Mouse (Mus musculus): Measurements from ENCODE around the gene Stfa3. TPM values are rescaled to one million over a fixed set of nuclear protein-coding genes. Genes with fewer than 3 reads are reported as not detected.

Stfa3 gene
- not detected for total RNA-seq (2018; cell fraction: chromatin; rRNA removed)
- total RNA-seq (2018; cell fraction: cytosol; rRNA removed) = under 1 TPM in 1 of 26 experiments, not detected in 25; 0.92 TPM
- total RNA-seq (2018; cell fraction: nucleus; rRNA removed) = not detected
- not detected in 3 replicates for polyA plus RNA-seq (2018)

- H3K27ac ChIP-seq = no peak within 1 kb of the TSS
- WGBS (ENCODE audit: missing documents) = 67% methylated on average over 4 of the region's 4 CpGs
- H3K36me3 ChIP-seq (ENCODE audit: inconsistent target) = no peaks in the 10 kb centered on the region
- no peaks in the 10 kb centered on the region for H3K79me2 ChIP-seq (ENCODE audit: inconsistent target)
- H3K4me3 ChIP-seq (ENCODE audit: inconsistent target) = no peak within 1 kb of the TSS
Measured at GRCm38 (mm10) chr16:36455342-36455802, at the start of gene Stfa3. Gene Stfa3 (minus strand): TSS chr16:36455392.

- no peak overlapping the region for H3K27ac ChIP-seq
- H3K79me2 ChIP-seq (ENCODE audit: inconsistent target) = no peaks in the 10 kb centered on the region
- H3K36me3 ChIP-seq (ENCODE audit: inconsistent target) = no peaks in the 10 kb centered on the region
- H3K4me3 ChIP-seq (ENCODE audit: inconsistent target) = no peak overlapping the region
- WGBS (ENCODE audit: missing documents) = 19% methylated on average over 2 of the region's 2 CpGs
Measured at GRCm38 (mm10) chr16:36502286-36502685, 47.1 kb upstream of the Stfa3 start.

GRCm38 (mm10) chr16:36492420-36492819 lies 37.2 kb upstream of the Stfa3 start:
- H3K79me2 ChIP-seq (ENCODE audit: inconsistent target) = no peaks in the 10 kb centered on the region
- H3K36me3 ChIP-seq (ENCODE audit: inconsistent target) = no peaks in the 10 kb centered on the region
- H3K27ac ChIP-seq = no peak overlapping the region
- H3K4me3 ChIP-seq (ENCODE audit: inconsistent target) = no peak overlapping the region
- 90% methylated on average over 1 of the region's 1 CpGs for WGBS (ENCODE audit: missing documents)

- H3K79me2 ChIP-seq (ENCODE audit: inconsistent target) = no peaks in the 10 kb centered on the region
- H3K36me3 ChIP-seq (ENCODE audit: inconsistent target) = no peaks in the 10 kb centered on the region
- 0 out of 2 replicates have a peak overlapping the region, but pooled peaks have one; percentile 2 for H3K27ac ChIP-seq
- 3% methylated on average over 9 of the region's 9 CpGs for WGBS (ENCODE audit: missing documents)
- H3K4me3 ChIP-seq (ENCODE audit: inconsistent target) = no peak overlapping the region
Measured at GRCm38 (mm10) chr16:36476866-36477265, 21.7 kb upstream of the Stfa3 start.

GRCm38 (mm10) chr16:36475530-36475929 lies 20.3 kb upstream of the Stfa3 start:
- H3K79me2 ChIP-seq (ENCODE audit: inconsistent target) = no peaks in the 10 kb centered on the region
- H3K36me3 ChIP-seq (ENCODE audit: inconsistent target) = no peaks in the 10 kb centered on the region
- WGBS (ENCODE audit: missing documents) = 92% methylated on average over 3 of the region's 3 CpGs
- H3K27ac ChIP-seq = no peak overlapping the region
- H3K4me3 ChIP-seq (ENCODE audit: inconsistent target) = no peak overlapping the region

GRCm38 (mm10) chr16:36474849-36475248 lies 19.7 kb upstream of the Stfa3 start:
- 79% methylated on average over 2 of the region's 2 CpGs for WGBS (ENCODE audit: missing documents)
- no peaks in the 10 kb centered on the region for H3K79me2 ChIP-seq (ENCODE audit: inconsistent target)
- no peak overlapping the region for H3K27ac ChIP-seq
- no peak overlapping the region for H3K4me3 ChIP-seq (ENCODE audit: inconsistent target)
- H3K36me3 ChIP-seq (ENCODE audit: inconsistent target) = no peaks in the 10 kb centered on the region

GRCm38 (mm10) chr16:36473217-36474216 lies 18.3 kb upstream of the Stfa3 start:
- Histone ChIP-seq H3K4me3 (ENCODE audit: inconsistent target) (no peak overlapping the region), H3K27ac (no peak overlapping the region), H3K79me2 (ENCODE audit: inconsistent target) (no peaks in the 10 kb centered on the region), H3K36me3 (ENCODE audit: inconsistent target) (no peaks in the 10 kb centered on the region)
- 62% methylated on average over 16 of the region's 17 CpGs for WGBS (ENCODE audit: missing documents)

- 63% methylated on average over 13 of the region's 13 CpGs for WGBS (ENCODE audit: missing documents)
Measured at GRCm38 (mm10) chr16:36471066-36471633, 16.0 kb upstream of the Stfa3 start.

GRCm38 (mm10) chr16:36469955-36470478 lies 14.8 kb upstream of the Stfa3 start:
- 12% methylated on average over 2 of the region's 2 CpGs for whole genome bisulfite sequencing (ENCODE audit: missing documents)
- Histone ChIP-seq H3K4me3 (ENCODE audit: inconsistent target) (no peak overlapping the region), H3K27ac (no peak overlapping the region), H3K36me3 (ENCODE audit: inconsistent target) (no peaks in the 10 kb centered on the region), H3K79me2 (ENCODE audit: inconsistent target) (no peaks in the 10 kb centered on the region)

More at GRCm38 (mm10) chr16:36471066-36471633, 16.0 kb upstream of the Stfa3 start:
- Histone ChIP-seq H3K4me3 (ENCODE audit: inconsistent target) (no peak overlapping the region), H3K36me3 (ENCODE audit: inconsistent target) (no peaks in the 10 kb centered on the region), H3K79me2 (ENCODE audit: inconsistent target) (no peaks in the 10 kb centered on the region), H3K27ac (no peak overlapping the region)

GRCm38 (mm10) chr16:36469367-36469766 lies 14.2 kb upstream of the Stfa3 start:
- Histone ChIP-seq H3K4me3 (ENCODE audit: inconsistent target) (no peak overlapping the region), H3K27ac (no peak overlapping the region), H3K36me3 (ENCODE audit: inconsistent target) (no peaks in the 10 kb centered on the region), H3K79me2 (ENCODE audit: inconsistent target) (no peaks in the 10 kb centered on the region)
- 91% methylated on average over 9 of the region's 9 CpGs for WGBS (ENCODE audit: missing documents)

GRCm38 (mm10) chr16:36468862-36469261 lies 13.7 kb upstream of the Stfa3 start:
- H3K79me2 ChIP-seq (ENCODE audit: inconsistent target) = no peaks in the 10 kb centered on the region
- no peaks in the 10 kb centered on the region for H3K36me3 ChIP-seq (ENCODE audit: inconsistent target)
- WGBS (ENCODE audit: missing documents) = 69% methylated on average over 4 of the region's 4 CpGs
- H3K4me3 ChIP-seq (ENCODE audit: inconsistent target) = no peak overlapping the region
- no peak overlapping the region for H3K27ac ChIP-seq

- WGBS (ENCODE audit: missing documents) = 89% methylated on average over 2 of the region's 2 CpGs
- H3K79me2 ChIP-seq (ENCODE audit: inconsistent target) = no peaks in the 10 kb centered on the region
- H3K27ac ChIP-seq = no peak overlapping the region
- no peak overlapping the region for H3K4me3 ChIP-seq (ENCODE audit: inconsistent target)
- H3K36me3 ChIP-seq (ENCODE audit: inconsistent target) = no peaks in the 10 kb centered on the region
Measured at GRCm38 (mm10) chr16:36467936-36468335, 12.7 kb upstream of the Stfa3 start.

- Histone ChIP-seq H3K79me2 (ENCODE audit: inconsistent target) (no peaks in the 10 kb centered on the region), H3K4me3 (ENCODE audit: inconsistent target) (no peak overlapping the region), H3K27ac (no peak overlapping the region), H3K36me3 (ENCODE audit: inconsistent target) (no peaks in the 10 kb centered on the region)
- WGBS (ENCODE audit: missing documents) = 66% methylated on average over 3 of the region's 3 CpGs
Measured at GRCm38 (mm10) chr16:36465436-36465835, 10.2 kb upstream of the Stfa3 start.

- WGBS (ENCODE audit: missing documents) = 78% methylated on average over 4 of the region's 4 CpGs
- H3K4me3 ChIP-seq (ENCODE audit: inconsistent target) = no peak overlapping the region
- no peak overlapping the region for H3K27ac ChIP-seq
- H3K36me3 ChIP-seq (ENCODE audit: inconsistent target) = no peaks in the 10 kb centered on the region
- no peaks in the 10 kb centered on the region for H3K79me2 ChIP-seq (ENCODE audit: inconsistent target)
Measured at GRCm38 (mm10) chr16:36464076-36464475, 8.9 kb upstream of the Stfa3 start.

Data from macrophage (primary cell).